ENCODE assay signal across 7 mouse cellular contexts in genomic region chr9:7594816-7595540, GRCm38 (mm10). TPM values are rescaled to one million over a fixed set of nuclear protein-coding genes. Genes with fewer than 3 reads are reported as not detected.
DNase-seq lines count a peak whose midpoint lies in the region; ATAC-seq and TF ChIP-seq lines count a peak whose summit lies in the region.

No protein-coding gene starts in this region.

- H3K36me3 ChIP-seq in intestine, postnatal 0 days (ENCODE audit: control insufficient read depth, insufficient read depth): no peaks in the 10 kb centered on the region
- H3K36me3 ChIP-seq in midbrain, embryonic 12.5 days: no peaks in the 10 kb centered on the region
- no peaks in the 10 kb centered on the region for H3K36me3 ChIP-seq in small intestine, adult 2 months (ENCODE audit: control insufficient read depth, insufficient read depth, low read length)

- TF ChIP-seq POLR2A in small intestine, adult 2 months (IDR thresholded peaks at IDR 0.05; ENCODE audit: low read depth, low read length): no peak

- peak overlapping the region; percentile 24 for H3K4me3 ChIP-seq in intestine, postnatal 0 days (ENCODE audit: low read depth, low read length)
- H3K4me3 ChIP-seq in midbrain, embryonic 12.5 days: peak overlapping the region; percentile 24; the same call in 1 of the 2 replicates
- H3K4me3 ChIP-seq in small intestine, adult 2 months (ENCODE audit: low read depth, low read length): peak overlapping the region; percentile 27; the same call in 1 of the 2 replicates

- peak; percentile 88 for DNase-seq in adrenal gland, adult 2 months
- DNase-seq in embryo, embryonic 9.5 days (ENCODE audit: extremely low spot score): peak; percentile 78
- peak; percentile 45 to 78 for DNase-seq in gastrocnemius, postnatal 4 days (ENCODE audit: low spot score in 2 of 2)
- peak; percentile 78 for DNase-seq in left cerebral cortex, postnatal 4 days

- no peak overlapping the region for H3K9ac ChIP-seq in intestine, postnatal 0 days (ENCODE audit: low read depth, low read length)
- H3K9ac ChIP-seq in midbrain, embryonic 12.5 days (replicated peaks): no peak overlapping the region

- H3K4me1 ChIP-seq in intestine, postnatal 0 days (replicated peaks; ENCODE audit: control insufficient read depth, insufficient read depth, low read length): no peaks in the 10 kb centered on the region
- H3K4me1 ChIP-seq in midbrain, embryonic 12.5 days: no peaks in the 10 kb centered on the region
- H3K4me1 ChIP-seq in small intestine, adult 2 months (ENCODE audit: control insufficient read depth, insufficient read depth, insufficient read length, low read length): peaks cover 5% of the 10 kb centered on the region; the same call in 1 of the 2 replicates

- peak overlapping the region; percentile 56 for H3K4me2 ChIP-seq in intestine, postnatal 0 days (replicated peaks; ENCODE audit: low read depth)
- H3K4me2 ChIP-seq in midbrain, embryonic 12.5 days (replicated peaks): peak overlapping the region; percentile 43

- TF ChIP-seq CTCF in intestine, postnatal 0 days (IDR thresholded peaks at IDR 0.05; ENCODE audit: low read depth): peak; percentile 99
- peak; percentile 93; the same call in 1 of the 2 replicates for TF ChIP-seq CTCF in small intestine, adult 2 months (IDR thresholded peaks at IDR 0.05; ENCODE audit: extremely low read depth, insufficient read length, insufficient replicate concordance, low read depth, low read length)

- no peaks in the 10 kb centered on the region for H3K9me3 ChIP-seq in intestine, postnatal 0 days (ENCODE audit: control insufficient read depth)
- no peaks in the 10 kb centered on the region for H3K9me3 ChIP-seq in midbrain, embryonic 12.5 days

- peak; percentile 99 for ATAC-seq in intestine, postnatal 0 days
- peak; percentile 98 for ATAC-seq in midbrain, embryonic 12.5 days (ENCODE audit: low FRiP score, low read depth)

- H3K27ac ChIP-seq in intestine, postnatal 0 days (ENCODE audit: low read depth, low read length): no peak overlapping the region
- no peak overlapping the region for H3K27ac ChIP-seq in midbrain, embryonic 12.5 days (replicated peaks)
- peak overlapping the region; percentile 61 for H3K27ac ChIP-seq in small intestine, adult 2 months (ENCODE audit: insufficient read depth, low read depth, low read length)

- H3K27me3 ChIP-seq in intestine, postnatal 0 days (replicated peaks; ENCODE audit: control insufficient read depth, insufficient read depth, low read length): no peaks in the 10 kb centered on the region
- no peaks in the 10 kb centered on the region for H3K27me3 ChIP-seq in midbrain, embryonic 12.5 days
- no peaks in the 10 kb centered on the region for H3K27me3 ChIP-seq in small intestine, adult 2 months (ENCODE audit: control insufficient read depth, insufficient read depth, low read length)

- WGBS in intestine, postnatal 0 days: 4% methylated on average over 6 of the region's 6 CpGs
- 10% methylated on average over 6 of the region's 6 CpGs for WGBS in midbrain, embryonic 12.5 days
- under 1% methylated on average over 6 of the region's 6 CpGs for WGBS in small intestine, adult 2 months

- intact Hi-C loops in left cerebral cortex, postnatal 4 days (cut with DNase I): loop anchor here (5.0 kb wide), 1 partner anchor 378 kb away; no protein-coding TSS in a partner anchor

RNA-seq across cellular contexts. Expression of gene Mmp27, which starts 23.8 kb away (rescaled TPM):
- total RNA-seq in adrenal gland, adult 2 months (2021): 1 to 10 TPM in 1 of 2 experiments, under 1 TPM in 1; 0.21 to 9.2 TPM
- polyA plus RNA-seq in adrenal gland, adult 2 months (2012; rRNA removed): 0.08 TPM in 1 of 2 replicates, not detected in the other
- total RNA-seq in gastrocnemius, postnatal 4 days (2021): not detected
- 0.14 and 0.26 TPM in 2 replicates for polyA plus RNA-seq in intestine, postnatal 0 days (2015; fragmentation: Nextera tagmentation; extraction: Ambion mirVana)
- total RNA-seq in left cerebral cortex, postnatal 4 days (2021): not detected
- not detected in 2 replicates for polyA plus RNA-seq in midbrain, embryonic 12.5 days (2016; fragmentation: Nextera tagmentation; extraction: Ambion mirVana)
- not detected in 2 replicates for polyA plus RNA-seq in small intestine, adult 2 months (2012; rRNA removed)

RNA-seq across cellular contexts. Expression of gene Mmp20, which starts 33.1 kb away (rescaled TPM):
- not detected for total RNA-seq in adrenal gland, adult 2 months (2021)
- polyA plus RNA-seq in adrenal gland, adult 2 months (2012; rRNA removed): not detected in 2 replicates
- not detected for total RNA-seq in gastrocnemius, postnatal 4 days (2021)
- polyA plus RNA-seq in intestine, postnatal 0 days (2015; fragmentation: Nextera tagmentation; extraction: Ambion mirVana): 0.09 TPM in 1 of 2 replicates, not detected in the other
- total RNA-seq in left cerebral cortex, postnatal 4 days (2021): not detected
- polyA plus RNA-seq in midbrain, embryonic 12.5 days (2016; fragmentation: Nextera tagmentation; extraction: Ambion mirVana): not detected in 2 replicates
- polyA plus RNA-seq in small intestine, adult 2 months (2012; rRNA removed): 0.04 TPM in 1 of 2 replicates, not detected in the other

RNA-seq across cellular contexts. Expression of gene Mmp8, which starts 36.7 kb away (rescaled TPM):
- under 1 TPM in 1 of 2 experiments, not detected in 1; 0.78 TPM for total RNA-seq in adrenal gland, adult 2 months (2021)
- not detected in 2 replicates for polyA plus RNA-seq in adrenal gland, adult 2 months (2012; rRNA removed)
- under 1 TPM; 0.15 to 0.29 TPM for total RNA-seq in gastrocnemius, postnatal 4 days (2021)
- polyA plus RNA-seq in intestine, postnatal 0 days (2015; fragmentation: Nextera tagmentation; extraction: Ambion mirVana): 0.05 and 0.09 TPM in 2 replicates
- total RNA-seq in left cerebral cortex, postnatal 4 days (2021): not detected
- 0.21 TPM in 1 of 2 replicates, not detected in the other for polyA plus RNA-seq in midbrain, embryonic 12.5 days (2016; fragmentation: Nextera tagmentation; extraction: Ambion mirVana)
- not detected in 2 replicates for polyA plus RNA-seq in small intestine, adult 2 months (2012; rRNA removed)
